Mouse (Mus musculus): ENCODE measurements at regions not wholly inside any gene's neighbourhood (a gene's known extent, or its start where the extent isn't known, plus 50 kb on each side); places are given as distances from the start of the nearest gene placed in this dataset.

- Histone ChIP-seq H3K4me3 (replicated peaks; ENCODE audit: extremely low read depth, low read depth, low read length) (no peak overlapping the region), H3K4me1 (ENCODE audit: control insufficient read depth, insufficient read depth, low read length) (no peaks in the 10 kb centered on the region)
- WGBS, result 82% methylated on average over 1 of the region's 1 CpGs
- no peak for DNase-seq
- no peak for TF ChIP-seq POLR2A (IDR thresholded peaks at IDR 0.05; ENCODE audit: borderline replicate concordance, extremely low read depth, low read depth, low read length)
- TF ChIP-seq CTCF (IDR thresholded peaks at IDR 0.05; ENCODE audit: insufficient read depth, low read length), result no peak
Measured at GRCm38 (mm10) chr19:26093844-26094243, 421.6 kb downstream of the Dmrt2 start.

GRCm38 (mm10) chr19:26114326-26114725 lies 442.1 kb downstream of the Dmrt2 start:
- Histone ChIP-seq H3K4me1 (ENCODE audit: control insufficient read depth, insufficient read depth, low read length) (no peaks in the 10 kb centered on the region), H3K4me3 (replicated peaks; ENCODE audit: extremely low read depth, low read depth, low read length) (no peak overlapping the region)
- no peak for DNase-seq
- no peak for TF ChIP-seq POLR2A (IDR thresholded peaks at IDR 0.05; ENCODE audit: borderline replicate concordance, extremely low read depth, low read depth, low read length)
- TF ChIP-seq CTCF (IDR thresholded peaks at IDR 0.05; ENCODE audit: insufficient read depth, low read length), result no peak
- 73% methylated on average over 6 of the region's 6 CpGs for WGBS

GRCm38 (mm10) chr19:26128423-26128822 lies 456.2 kb downstream of the Dmrt2 start:
- Histone ChIP-seq H3K4me1 (ENCODE audit: control insufficient read depth, insufficient read depth, low read length) (no peaks in the 10 kb centered on the region), H3K4me3 (replicated peaks; ENCODE audit: extremely low read depth, low read depth, low read length) (no peak overlapping the region)
- 36% methylated on average over 2 of the region's 2 CpGs for WGBS
- DNase-seq, result no peak
- no peak for TF ChIP-seq CTCF (IDR thresholded peaks at IDR 0.05; ENCODE audit: insufficient read depth, low read length)
- no peak for TF ChIP-seq POLR2A (IDR thresholded peaks at IDR 0.05; ENCODE audit: borderline replicate concordance, extremely low read depth, low read depth, low read length)

- TF ChIP-seq POLR2A (IDR thresholded peaks at IDR 0.05; ENCODE audit: borderline replicate concordance, extremely low read depth, low read depth, low read length) (no peak), CTCF (IDR thresholded peaks at IDR 0.05; ENCODE audit: insufficient read depth, low read length) (no peak)
- DNase-seq, result no peak
- 76% methylated on average over 4 of the region's 4 CpGs for WGBS
- H3K4me3 ChIP-seq (replicated peaks; ENCODE audit: extremely low read depth, low read depth, low read length), result no peak overlapping the region
- H3K4me1 ChIP-seq (ENCODE audit: control insufficient read depth, insufficient read depth, low read length), result no peaks in the 10 kb centered on the region
Measured at GRCm38 (mm10) chr19:26134385-26134784, 462.2 kb downstream of the Dmrt2 start.

GRCm38 (mm10) chr19:26135398-26136104 lies 463.3 kb downstream of the Dmrt2 start:
- DNase-seq, result no peak
- WGBS, result 57% methylated on average over 2 of the region's 2 CpGs
- Histone ChIP-seq H3K4me1 (ENCODE audit: control insufficient read depth, insufficient read depth, low read length) (no peaks in the 10 kb centered on the region), H3K4me3 (replicated peaks; ENCODE audit: extremely low read depth, low read depth, low read length) (no peak overlapping the region)
- no peak for TF ChIP-seq CTCF (IDR thresholded peaks at IDR 0.05; ENCODE audit: insufficient read depth, low read length)
- no peak for TF ChIP-seq POLR2A (IDR thresholded peaks at IDR 0.05; ENCODE audit: borderline replicate concordance, extremely low read depth, low read depth, low read length)

- TF ChIP-seq CTCF (IDR thresholded peaks at IDR 0.05; ENCODE audit: insufficient read depth, low read length), result no peak
- no peak for TF ChIP-seq POLR2A (IDR thresholded peaks at IDR 0.05; ENCODE audit: borderline replicate concordance, extremely low read depth, low read depth, low read length)
- 44% methylated on average over 2 of the region's 2 CpGs for WGBS
Measured at GRCm38 (mm10) chr19:26140647-26141046, 464.2 kb upstream of the Smarca2 start.

GRCm38 (mm10) chr19:26143539-26143938 lies 461.3 kb upstream of the Smarca2 start:
- Histone ChIP-seq H3K4me3 (replicated peaks; ENCODE audit: extremely low read depth, low read depth, low read length) (no peak overlapping the region), H3K4me1 (ENCODE audit: control insufficient read depth, insufficient read depth, low read length) (no peaks in the 10 kb centered on the region)
- no peak for DNase-seq
- 82% methylated on average over 2 of the region's 2 CpGs for WGBS
- TF ChIP-seq POLR2A (IDR thresholded peaks at IDR 0.05; ENCODE audit: borderline replicate concordance, extremely low read depth, low read depth, low read length) (no peak), CTCF (IDR thresholded peaks at IDR 0.05; ENCODE audit: insufficient read depth, low read length) (no peak)

More at GRCm38 (mm10) chr19:26140647-26141046, 464.2 kb upstream of the Smarca2 start:
- H3K4me1 ChIP-seq (ENCODE audit: control insufficient read depth, insufficient read depth, low read length), result no peaks in the 10 kb centered on the region
- no peak overlapping the region for H3K4me3 ChIP-seq (replicated peaks; ENCODE audit: extremely low read depth, low read depth, low read length)
- no peak for DNase-seq

- no peak for TF ChIP-seq CTCF (IDR thresholded peaks at IDR 0.05; ENCODE audit: insufficient read depth, low read length)
- H3K4me3 ChIP-seq (replicated peaks; ENCODE audit: extremely low read depth, low read depth, low read length), result no peak overlapping the region
- DNase-seq, result no peak
- 69% methylated on average over 4 of the region's 4 CpGs for WGBS
- H3K4me1 ChIP-seq (ENCODE audit: control insufficient read depth, insufficient read depth, low read length), result no peaks in the 10 kb centered on the region
Measured at GRCm38 (mm10) chr19:26151216-26151615, 453.6 kb upstream of the Smarca2 start.

- no peak for TF ChIP-seq CTCF (IDR thresholded peaks at IDR 0.05; ENCODE audit: insufficient read depth, low read length)
- no peak for TF ChIP-seq POLR2A (IDR thresholded peaks at IDR 0.05; ENCODE audit: borderline replicate concordance, extremely low read depth, low read depth, low read length)
- H3K4me3 ChIP-seq (replicated peaks; ENCODE audit: extremely low read depth, low read depth, low read length), result no peak overlapping the region
- 38% methylated on average over 13 of the region's 13 CpGs for WGBS
- no peak for DNase-seq
- H3K4me1 ChIP-seq (ENCODE audit: control insufficient read depth, insufficient read depth, low read length), result no peaks in the 10 kb centered on the region
Measured at GRCm38 (mm10) chr19:26164993-26165392, 439.9 kb upstream of the Smarca2 start.

GRCm38 (mm10) chr19:26181774-26182173 lies 423.1 kb upstream of the Smarca2 start:
- TF ChIP-seq POLR2A (IDR thresholded peaks at IDR 0.05; ENCODE audit: borderline replicate concordance, extremely low read depth, low read depth, low read length) (no peak), CTCF (IDR thresholded peaks at IDR 0.05; ENCODE audit: insufficient read depth, low read length) (0 out of 2 replicates have a peak, but pooled peaks have one; percentile 10)
- no peak for DNase-seq
- no peak overlapping the region for H3K4me3 ChIP-seq (replicated peaks; ENCODE audit: extremely low read depth, low read depth, low read length)
- no peaks in the 10 kb centered on the region for H3K4me1 ChIP-seq (ENCODE audit: control insufficient read depth, insufficient read depth, low read length)
- WGBS, result 20% methylated on average over 4 of the region's 4 CpGs

All from lung, adult 2 months (tissue).